Mouse (Mus musculus): ENCODE measurements around the gene Olfr509. TPM values are rescaled to one million over a fixed set of nuclear protein-coding genes. Genes with fewer than 3 reads are reported as not detected.

Olfr509 gene
- not detected for polyA plus RNA-seq (2014; fragmentation: Illumina TruSeq; extraction: RNeasy Lipid Tissue Mini Kit (QIAGEN cat#74804); ENCODE audit: low read depth, low replicate concordance)

GRCm38 (mm10) chr7:108651806-108652205, at the start of gene Olfr509:
Gene Olfr509, minus strand, starts transcription at chr7:108651906.

GRCm38 (mm10) chr7:108666118-108666517, 14.4 kb upstream of the Olfr509 start, which contains the start of gene Olfr510:
Gene Olfr510, plus strand, starts transcription at chr7:108666418.

GRCm38 (mm10) chr7:108629694-108630093, 22.0 kb downstream of the Olfr509 start, which contains the start of gene Olfr508:
Gene Olfr508, plus strand, starts transcription at chr7:108629994.

GRCm38 (mm10) chr7:108621514-108621913, 30.2 kb downstream of the Olfr509 start, which contains the start of gene Olfr507:
Gene Olfr507, plus strand, starts transcription at chr7:108621814.

GRCm38 (mm10) chr7:108610487-108610886, 41.2 kb downstream of the Olfr509 start, which contains the start of gene Olfr506:
Gene Olfr506, plus strand, starts transcription at chr7:108610787.

Other genes starting within 250 kb of the Olfr509 start
- not detected for gene Olfr497, start 231.5 kb downstream of the Olfr509 start, polyA plus RNA-seq (2014; fragmentation: Illumina TruSeq; extraction: RNeasy Lipid Tissue Mini Kit (QIAGEN cat#74804); ENCODE audit: low read depth, low replicate concordance)
- not detected for gene Olfr498, start 186.6 kb downstream of the Olfr509 start, polyA plus RNA-seq (2014; fragmentation: Illumina TruSeq; extraction: RNeasy Lipid Tissue Mini Kit (QIAGEN cat#74804); ENCODE audit: low read depth, low replicate concordance)
- not detected for gene Olfr502, start 126.8 kb downstream of the Olfr509 start, polyA plus RNA-seq (2014; fragmentation: Illumina TruSeq; extraction: RNeasy Lipid Tissue Mini Kit (QIAGEN cat#74804); ENCODE audit: low read depth, low replicate concordance)
- not detected for gene Olfr503, start 107.4 kb downstream of the Olfr509 start, polyA plus RNA-seq (2014; fragmentation: Illumina TruSeq; extraction: RNeasy Lipid Tissue Mini Kit (QIAGEN cat#74804); ENCODE audit: low read depth, low replicate concordance)
- gene Olfr504, start 86.1 kb downstream of the Olfr509 start, polyA plus RNA-seq (2014; fragmentation: Illumina TruSeq; extraction: RNeasy Lipid Tissue Mini Kit (QIAGEN cat#74804); ENCODE audit: low read depth, low replicate concordance) = not detected
- not detected for gene Olfr506, start 41.1 kb downstream of the Olfr509 start, polyA plus RNA-seq (2014; fragmentation: Illumina TruSeq; extraction: RNeasy Lipid Tissue Mini Kit (QIAGEN cat#74804); ENCODE audit: low read depth, low replicate concordance)
- gene Olfr507, start 30.1 kb downstream of the Olfr509 start, polyA plus RNA-seq (2014; fragmentation: Illumina TruSeq; extraction: RNeasy Lipid Tissue Mini Kit (QIAGEN cat#74804); ENCODE audit: low read depth, low replicate concordance) = not detected
- gene Olfr508, start 21.9 kb downstream of the Olfr509 start, polyA plus RNA-seq (2014; fragmentation: Illumina TruSeq; extraction: RNeasy Lipid Tissue Mini Kit (QIAGEN cat#74804); ENCODE audit: low read depth, low replicate concordance) = not detected
- not detected for gene Olfr510, start 14.5 kb upstream of the Olfr509 start, polyA plus RNA-seq (2014; fragmentation: Illumina TruSeq; extraction: RNeasy Lipid Tissue Mini Kit (QIAGEN cat#74804); ENCODE audit: low read depth, low replicate concordance)
- not detected for gene Olfr512, start 61.4 kb upstream of the Olfr509 start, polyA plus RNA-seq (2014; fragmentation: Illumina TruSeq; extraction: RNeasy Lipid Tissue Mini Kit (QIAGEN cat#74804); ENCODE audit: low read depth, low replicate concordance)
- not detected for gene Olfr513, start 99.1 kb upstream of the Olfr509 start, polyA plus RNA-seq (2014; fragmentation: Illumina TruSeq; extraction: RNeasy Lipid Tissue Mini Kit (QIAGEN cat#74804); ENCODE audit: low read depth, low replicate concordance)
- gene Olfr514, start 174.1 kb upstream of the Olfr509 start, polyA plus RNA-seq (2014; fragmentation: Illumina TruSeq; extraction: RNeasy Lipid Tissue Mini Kit (QIAGEN cat#74804); ENCODE audit: low read depth, low replicate concordance) = not detected
- gene Olfr516, start 198.6 kb upstream of the Olfr509 start, polyA plus RNA-seq (2014; fragmentation: Illumina TruSeq; extraction: RNeasy Lipid Tissue Mini Kit (QIAGEN cat#74804); ENCODE audit: low read depth, low replicate concordance) = not detected
- gene Olfr517, start 220.5 kb upstream of the Olfr509 start, polyA plus RNA-seq (2014; fragmentation: Illumina TruSeq; extraction: RNeasy Lipid Tissue Mini Kit (QIAGEN cat#74804); ENCODE audit: low read depth, low replicate concordance) = not detected
- not detected for gene Olfr518, start 233.1 kb upstream of the Olfr509 start, polyA plus RNA-seq (2014; fragmentation: Illumina TruSeq; extraction: RNeasy Lipid Tissue Mini Kit (QIAGEN cat#74804); ENCODE audit: low read depth, low replicate concordance)
- gene Olfr519, start 242.5 kb upstream of the Olfr509 start, polyA plus RNA-seq (2014; fragmentation: Illumina TruSeq; extraction: RNeasy Lipid Tissue Mini Kit (QIAGEN cat#74804); ENCODE audit: low read depth, low replicate concordance) = not detected

Data from testis, adult 10 weeks (tissue).